Mouse (Mus musculus): ENCODE measurements at regions not wholly inside any gene's neighbourhood (a gene's known extent, or its start where the extent isn't known, plus 50 kb on each side); places are given as distances from the start of the nearest gene placed in this dataset.

DNA sequence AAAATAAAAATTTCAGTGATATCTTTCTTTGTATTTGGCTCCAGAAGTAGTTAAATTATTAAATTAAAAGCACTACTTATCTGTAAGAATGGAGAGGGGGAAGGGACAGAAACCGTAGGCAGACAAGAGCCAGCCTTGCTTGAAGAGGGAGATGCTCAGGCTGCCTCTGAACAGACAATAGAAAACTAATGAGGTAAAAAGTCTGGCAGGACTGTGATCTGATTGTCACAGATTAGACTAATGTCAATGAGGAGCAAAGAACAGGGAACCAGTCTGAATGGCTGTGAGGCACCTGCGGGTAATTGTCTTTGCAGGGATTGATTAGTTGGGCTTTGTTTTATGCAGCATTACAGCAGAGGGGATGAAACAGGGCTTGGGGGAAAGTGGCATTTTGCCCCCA lies 362.3 kb upstream of the Fam92a start:
- TF ChIP-seq CTCF (IDR thresholded peaks at IDR 0.05; ENCODE audit: borderline replicate concordance, insufficient read depth, low read length): no peak
- no peak for TF ChIP-seq POLR2A (IDR thresholded peaks at IDR 0.05; ENCODE audit: low read depth, low read length)

All from embryonic fibroblast, embryonic 13.5 days (primary cell).